Mouse (Mus musculus) stomach, postnatal 0 days (tissue): ENCODE measurements at regions not wholly inside any gene's neighbourhood (a gene's known extent, or its start where the extent isn't known, plus 50 kb on each side); places are given as distances from the start of the nearest gene placed in this dataset.
A peak's percentile ranks its signal among the peaks of the same experiment; 100 is the strongest.

ENCODE experiments used
- ATAC-seq: fragments of 200-750 bp; cut with Nextera tagmentation; 2 replicates; pipeline ENCODE4 v1.8.0; 2017; ENCODE audit not compliant: low FRiP score, low TSS enrichment
- DNase-seq: peaks from one replicate; pipeline ENCODE4 v3.0.0-alpha.2; 2016; ENCODE audit warnings: low spot score
- H3K27ac ChIP-seq: fragments of 300-500 bp; sonication (generic); replicated peaks from 2 replicates; pipeline ENCODE4 v1.5.1; 2014; ENCODE audit warnings: mild to moderate bottlenecking, control low read depth
- H3K27me3 ChIP-seq: fragments of 300-500 bp; sonication (generic); 2 replicates; pipeline ENCODE4 v1.6.1; 2014; ENCODE audit warnings: low read length; ENCODE audit not compliant: control insufficient read depth, insufficient read depth
- H3K36me3 ChIP-seq: fragments of 300-500 bp; sonication (generic); 2 replicates; pipeline ENCODE4 v1.6.1; 2014; ENCODE audit warnings: low read length, mixed read lengths; ENCODE audit not compliant: control insufficient read depth, insufficient read depth
- H3K4me1 ChIP-seq: fragments of 300-500 bp; sonication (generic); replicated peaks from 2 replicates; pipeline ENCODE4 v1.6.1; 2014; ENCODE audit warnings: antibody characterized with exemption; ENCODE audit not compliant: control insufficient read depth, insufficient read depth
- H3K4me2 ChIP-seq: fragments of 300-500 bp; sonication (generic); replicated peaks from 2 replicates; pipeline ENCODE4 v1.6.1; 2014; ENCODE audit warnings: low read depth, mild to moderate bottlenecking, control low read depth, moderate library complexity
- H3K4me3 ChIP-seq: fragments of 300-500 bp; sonication (generic); 2 replicates; pipeline ENCODE4 v1.5.1; 2014; ENCODE audit warnings: low read depth, low read length, control low read depth
- H3K9ac ChIP-seq: fragments of 300-500 bp; sonication (generic); 2 replicates; pipeline ENCODE4 v1.6.1; 2014; ENCODE audit warnings: mild to moderate bottlenecking, low read length, control low read depth, mixed read lengths
- H3K9me3 ChIP-seq: fragments of 300-500 bp; sonication (generic); 2 replicates; pipeline ENCODE4 v1.6.1; 2016; ENCODE audit warnings: low read length; ENCODE audit not compliant: control insufficient read depth
- CTCF ChIP-seq: IDR thresholded peaks from 2 replicates; pipeline ENCODE4 v1.5.1; 2016; ENCODE audit warnings: antibody characterized with exemption, low read depth, mild to moderate bottlenecking, moderate library complexity
- EP300 ChIP-seq: optimal IDR thresholded peaks from 2 replicates; pipeline ENCODE3; 2016; ENCODE audit warnings: antibody characterized with exemption
- WGBS: fragments of 180-500 bp; shearing (Covaris S2); extraction: QIAGEN DNeasy Blood & Tissue Kit; methylation state at CpG from one replicate; pipeline ENCODE4 v1.1.7; 2014; 5-methylcytosine and 5-hydroxymethylcytosine counted together

GRCm38 (mm10) chr8:103733466-103733865 lies 368.0 kb upstream of the Cdh5 start:
- WGBS = 79% methylated on average over 3 of the region's 3 CpGs
- no peaks in the 10 kb centered on the region for H3K4me1 ChIP-seq
- TF ChIP-seq CTCF = no peak
- TF ChIP-seq EP300 = no peak
- H3K4me2 ChIP-seq = no peak overlapping the region
- H3K9me3 ChIP-seq = no peaks in the 10 kb centered on the region
- no peak for DNase-seq
- no peak overlapping the region for H3K27ac ChIP-seq
- no peaks in the 10 kb centered on the region for H3K36me3 ChIP-seq
- no peaks in the 10 kb centered on the region for H3K27me3 ChIP-seq
- H3K4me3 ChIP-seq = no peak overlapping the region
- H3K9ac ChIP-seq = no peak overlapping the region
- no peak for ATAC-seq

GRCm38 (mm10) chr8:103738330-103738729 lies 363.1 kb upstream of the Cdh5 start:
- Histone ChIP-seq H3K36me3 (no peaks in the 10 kb centered on the region), H3K4me3 (no peak overlapping the region), H3K27ac (no peak overlapping the region), H3K27me3 (no peaks in the 10 kb centered on the region), H3K4me1 (no peaks in the 10 kb centered on the region), H3K9ac (no peak overlapping the region), H3K9me3 (no peaks in the 10 kb centered on the region), H3K4me2 (no peak overlapping the region)
- DNase-seq (peak; percentile 18), ATAC-seq (no peak)
- 51% methylated on average over 8 of the region's 8 CpGs for WGBS
- TF ChIP-seq CTCF = no peak
- TF ChIP-seq EP300 = no peak

GRCm38 (mm10) chr8:103741395-103741794 lies 360.0 kb upstream of the Cdh5 start:
- WGBS = 41% methylated on average over 8 of the region's 8 CpGs
- Histone ChIP-seq H3K4me1 (no peaks in the 10 kb centered on the region), H3K27me3 (no peaks in the 10 kb centered on the region), H3K36me3 (no peaks in the 10 kb centered on the region), H3K4me2 (no peak overlapping the region), H3K4me3 (no peak overlapping the region), H3K27ac (no peak overlapping the region), H3K9ac (no peak overlapping the region), H3K9me3 (no peaks in the 10 kb centered on the region)
- no peak for DNase-seq
- no peak for ATAC-seq
- no peak for TF ChIP-seq CTCF
- no peak for TF ChIP-seq EP300

GRCm38 (mm10) chr8:103748734-103749133 lies 352.7 kb upstream of the Cdh5 start:
- H3K27ac ChIP-seq = no peak overlapping the region

GRCm38 (mm10) chr8:103750278-103751097 lies 350.9 kb upstream of the Cdh5 start:
- no peak for DNase-seq

More at GRCm38 (mm10) chr8:103748734-103749133, 352.7 kb upstream of the Cdh5 start:
- Histone ChIP-seq H3K27me3 (no peaks in the 10 kb centered on the region), H3K4me1 (no peaks in the 10 kb centered on the region), H3K4me2 (no peak overlapping the region), H3K9me3 (no peaks in the 10 kb centered on the region), H3K36me3 (no peaks in the 10 kb centered on the region), H3K4me3 (no peak overlapping the region), H3K9ac (no peak overlapping the region)
- WGBS = 58% methylated on average over 4 of the region's 4 CpGs
- DNase-seq (no peak), ATAC-seq (no peak)
- TF ChIP-seq EP300 (no peak), CTCF (no peak)

GRCm38 (mm10) chr8:103751161-103751560 lies 350.3 kb upstream of the Cdh5 start:
- no peaks in the 10 kb centered on the region for H3K9me3 ChIP-seq
- TF ChIP-seq CTCF (no peak), EP300 (no peak)
- DNase-seq (no peak), ATAC-seq (no peak)
- no peaks in the 10 kb centered on the region for H3K4me1 ChIP-seq
- no peak overlapping the region for H3K27ac ChIP-seq
- H3K27me3 ChIP-seq = no peaks in the 10 kb centered on the region
- H3K9ac ChIP-seq = no peak overlapping the region
- H3K36me3 ChIP-seq = no peaks in the 10 kb centered on the region
- 48% methylated on average over 2 of the region's 2 CpGs for WGBS
- H3K4me3 ChIP-seq = no peak overlapping the region
- H3K4me2 ChIP-seq = no peak overlapping the region

More at GRCm38 (mm10) chr8:103750278-103751097, 350.9 kb upstream of the Cdh5 start:
- H3K4me2 ChIP-seq = no peak overlapping the region
- no peak overlapping the region for H3K27ac ChIP-seq
- no peaks in the 10 kb centered on the region for H3K36me3 ChIP-seq
- no peaks in the 10 kb centered on the region for H3K27me3 ChIP-seq
- no peak for ATAC-seq
- no peak overlapping the region for H3K9ac ChIP-seq
- H3K4me1 ChIP-seq = no peaks in the 10 kb centered on the region
- no peak overlapping the region for H3K4me3 ChIP-seq
- no peaks in the 10 kb centered on the region for H3K9me3 ChIP-seq
- TF ChIP-seq EP300 (no peak), CTCF (no peak)
- 66% methylated on average over 12 of the region's 12 CpGs for WGBS
